Mouse (Mus musculus) intestine, embryonic 15.5 days (tissue): Measurements from ENCODE around the gene Fam43a. TPM values are rescaled to one million over a fixed set of nuclear protein-coding genes. Genes with fewer than 3 reads are reported as not detected.

Experiments
- ATAC-seq: fragments of 200-750 bp; cut with Nextera tagmentation; 2 replicates; pipeline ENCODE4 v1.8.0; 2017; ENCODE audit warnings: moderate TSS enrichment, moderate library complexity
- H3K27ac ChIP-seq: fragments of 300-500 bp; sonication (generic); 2 replicates; pipeline ENCODE4 v1.5.1; 2015; ENCODE audit warnings: mild to moderate bottlenecking, inconsistent platforms
- H3K27me3 ChIP-seq: fragments of 300-500 bp; sonication (generic); replicated peaks from 2 replicates; pipeline ENCODE4 v1.6.1; 2015; ENCODE audit warnings: inconsistent platforms
- H3K36me3 ChIP-seq: fragments of 300-500 bp; sonication (generic); 2 replicates; pipeline ENCODE4 v1.6.1; 2015; ENCODE audit warnings: inconsistent platforms
- H3K4me1 ChIP-seq: fragments of 300-500 bp; sonication (generic); replicated peaks from 2 replicates; pipeline ENCODE4 v1.6.1; 2015; ENCODE audit warnings: inconsistent platforms
- H3K4me2 ChIP-seq: fragments of 300-500 bp; sonication (generic); replicated peaks from 2 replicates; pipeline ENCODE4 v1.6.1; 2015; ENCODE audit warnings: mild to moderate bottlenecking, inconsistent platforms
- H3K4me3 ChIP-seq: fragments of 300-500 bp; sonication (generic); replicated peaks from 2 replicates; pipeline ENCODE4 v1.5.1; 2015; ENCODE audit warnings: inconsistent platforms
- H3K9ac ChIP-seq: fragments of 300-500 bp; sonication (generic); 2 replicates; pipeline ENCODE4 v1.6.1; 2015; ENCODE audit warnings: inconsistent platforms
- H3K9me3 ChIP-seq: fragments of 300-500 bp; sonication (generic); 2 replicates; pipeline ENCODE4 v1.6.1; 2016; ENCODE audit warnings: inconsistent platforms
- WGBS: fragments of 180-500 bp; shearing (Covaris S2); methylation state at CpG from one replicate; pipeline ENCODE4 v1.1.7; 2015; 5-methylcytosine and 5-hydroxymethylcytosine counted together
- polyA plus RNA-seq: library from polyadenylated mRNA; unstranded; fragments of >200 nt; fragmentation: Nextera tagmentation; extraction: Ambion mirVana; gene quantifications from 2 replicates; pipeline ENCODE4 v1.2.1, GENCODE M21; 2015

Fam43a gene
- polyA plus RNA-seq, result 12.1 and 12.5 TPM in 2 replicates

GRCm38 (mm10) chr16:30599491-30600268, at the start of gene Fam43a:
Fam43a (plus strand) TSS chr16:30599723.
- Histone ChIP-seq H3K4me1 (peaks cover 26% of the 10 kb centered on the region), H3K36me3 (no peaks in the 10 kb centered on the region), H3K4me3 (peak within 1 kb of the TSS; percentile 69), H3K4me2 (peak within 1 kb of the TSS; percentile 98), H3K27me3 (peaks cover 12% of the 10 kb centered on the region; the same call in 1 of the 2 replicates), H3K27ac (peak within 1 kb of the TSS; percentile 70), H3K9ac (peak within 1 kb of the TSS; percentile 70), H3K9me3 (no peaks in the 10 kb centered on the region)
- under 1% methylated on average over 63 of the region's 63 CpGs for WGBS
- peak; percentile 83 for ATAC-seq

GRCm38 (mm10) chr16:30549966-30550747, 49.4 kb upstream of the Fam43a start:
- peak overlapping the region; percentile 89 for H3K9ac ChIP-seq
- H3K27me3 ChIP-seq, result no peaks in the 10 kb centered on the region
- peak overlapping the region; percentile 93 for H3K4me2 ChIP-seq
- H3K4me3 ChIP-seq, result peak overlapping the region; percentile 77
- under 1% methylated on average over 63 of the region's 63 CpGs for WGBS
- H3K36me3 ChIP-seq, result no peaks in the 10 kb centered on the region
- peak; percentile 95 for ATAC-seq
- peak overlapping the region; percentile 46 for H3K27ac ChIP-seq
- H3K9me3 ChIP-seq, result no peaks in the 10 kb centered on the region
- H3K4me1 ChIP-seq, result peaks cover 19% of the 10 kb centered on the region; the same call in 1 of the 2 replicates

GRCm38 (mm10) chr16:30550748-30551192, 48.8 kb upstream of the Fam43a start, which contains the start of gene Tmem44:
Tmem44 (minus strand) TSS chr16:30550842.
- H3K36me3 ChIP-seq, result no peaks in the 10 kb centered on the region
- peak within 1 kb of the TSS; percentile 93 for H3K4me2 ChIP-seq

GRCm38 (mm10) chr16:30552621-30553338, 46.7 kb upstream of the Fam43a start:
- no peak for ATAC-seq
- Histone ChIP-seq H3K4me3 (no peak overlapping the region), H3K9me3 (no peaks in the 10 kb centered on the region), H3K4me2 (no peak overlapping the region), H3K27ac (peak overlapping the region; percentile 37), H3K36me3 (no peaks in the 10 kb centered on the region), H3K9ac (no peak overlapping the region), H3K4me1 (peaks cover 19% of the 10 kb centered on the region; the same call in 1 of the 2 replicates), H3K27me3 (no peaks in the 10 kb centered on the region)
- WGBS, result 40% methylated on average over 11 of the region's 11 CpGs

More at GRCm38 (mm10) chr16:30550748-30551192, 48.8 kb upstream of the Fam43a start, which contains the start of gene Tmem44:
- H3K4me3 ChIP-seq, result peak within 1 kb of the TSS; percentile 77
- H3K9ac ChIP-seq, result peak within 1 kb of the TSS; percentile 89
- WGBS, result 2% methylated on average over 14 of the region's 14 CpGs
- no peaks in the 10 kb centered on the region for H3K9me3 ChIP-seq
- H3K27ac ChIP-seq, result peak within 1 kb of the TSS; percentile 46
- H3K4me1 ChIP-seq, result peaks cover 19% of the 10 kb centered on the region; the same call in 1 of the 2 replicates
- no peaks in the 10 kb centered on the region for H3K27me3 ChIP-seq
- peak; percentile 53 for ATAC-seq

GRCm38 (mm10) chr16:30554109-30554508, 45.4 kb upstream of the Fam43a start:
- Histone ChIP-seq H3K36me3 (no peaks in the 10 kb centered on the region), H3K27me3 (no peaks in the 10 kb centered on the region), H3K9me3 (no peaks in the 10 kb centered on the region), H3K9ac (no peak overlapping the region), H3K4me2 (no peak overlapping the region), H3K27ac (no peak overlapping the region), H3K4me1 (peaks cover 19% of the 10 kb centered on the region; the same call in 1 of the 2 replicates), H3K4me3 (no peak overlapping the region)
- no peak for ATAC-seq
- WGBS, result 91% methylated on average over 8 of the region's 8 CpGs

GRCm38 (mm10) chr16:30559312-30559992, 40.1 kb upstream of the Fam43a start:
- Histone ChIP-seq H3K27me3 (no peaks in the 10 kb centered on the region), H3K36me3 (peaks cover 24% of the 10 kb centered on the region), H3K27ac (peak overlapping the region; percentile 57), H3K4me1 (no peaks in the 10 kb centered on the region), H3K4me2 (no peak overlapping the region), H3K9ac (no peak overlapping the region), H3K4me3 (no peak overlapping the region), H3K9me3 (no peaks in the 10 kb centered on the region)
- ATAC-seq, result peak; percentile 69
- WGBS, result 69% methylated on average over 5 of the region's 5 CpGs

- Histone ChIP-seq H3K4me1 (no peaks in the 10 kb centered on the region), H3K27me3 (no peaks in the 10 kb centered on the region), H3K27ac (no peak overlapping the region), H3K36me3 (peaks cover 33% of the 10 kb centered on the region), H3K9me3 (no peaks in the 10 kb centered on the region), H3K4me2 (no peak overlapping the region), H3K4me3 (no peak overlapping the region), H3K9ac (no peak overlapping the region)
- ATAC-seq, result no peak
- 91% methylated on average over 4 of the region's 4 CpGs for WGBS
These were observed 38.9 kb upstream of the Fam43a start for GRCm38 (mm10) chr16:30560601-30561000.

- ATAC-seq, result no peak
These were observed 33.9 kb upstream of the Fam43a start for GRCm38 (mm10) chr16:30565631-30566030.

GRCm38 (mm10) chr16:30570173-30570572, 29.4 kb upstream of the Fam43a start:
- 93% methylated on average over 4 of the region's 4 CpGs for WGBS
- H3K9me3 ChIP-seq, result no peaks in the 10 kb centered on the region
- H3K27ac ChIP-seq, result no peak overlapping the region
- no peaks in the 10 kb centered on the region for H3K4me1 ChIP-seq
- peaks cover 40% of the 10 kb centered on the region for H3K36me3 ChIP-seq
- H3K4me2 ChIP-seq, result no peak overlapping the region
- H3K27me3 ChIP-seq, result no peaks in the 10 kb centered on the region
- no peak overlapping the region for H3K4me3 ChIP-seq
- H3K9ac ChIP-seq, result no peak overlapping the region
- ATAC-seq, result no peak

More at GRCm38 (mm10) chr16:30565631-30566030, 33.9 kb upstream of the Fam43a start:
- Histone ChIP-seq H3K27ac (no peak overlapping the region), H3K4me1 (no peaks in the 10 kb centered on the region), H3K27me3 (no peaks in the 10 kb centered on the region), H3K9me3 (no peaks in the 10 kb centered on the region), H3K4me2 (no peak overlapping the region), H3K9ac (no peak overlapping the region), H3K36me3 (peaks cover 47% of the 10 kb centered on the region), H3K4me3 (no peak overlapping the region)
- WGBS, result 85% methylated on average over 6 of the region's 6 CpGs

GRCm38 (mm10) chr16:30571378-30571777, 28.1 kb upstream of the Fam43a start:
- H3K4me3 ChIP-seq, result no peak overlapping the region
- H3K36me3 ChIP-seq, result peaks cover 45% of the 10 kb centered on the region
- no peaks in the 10 kb centered on the region for H3K9me3 ChIP-seq
- H3K4me1 ChIP-seq, result no peaks in the 10 kb centered on the region
- H3K27ac ChIP-seq, result no peak overlapping the region
- no peak overlapping the region for H3K4me2 ChIP-seq
- ATAC-seq, result no peak
- H3K9ac ChIP-seq, result no peak overlapping the region
- no peaks in the 10 kb centered on the region for H3K27me3 ChIP-seq
- WGBS, result 92% methylated on average over 5 of the region's 5 CpGs

- Histone ChIP-seq H3K27ac (no peak overlapping the region), H3K9ac (no peak overlapping the region), H3K4me2 (no peak overlapping the region), H3K36me3 (peaks cover 50% of the 10 kb centered on the region), H3K4me3 (no peak overlapping the region), H3K9me3 (no peaks in the 10 kb centered on the region), H3K27me3 (no peaks in the 10 kb centered on the region), H3K4me1 (no peaks in the 10 kb centered on the region)
- ATAC-seq, result no peak
- WGBS, result 75% methylated on average over 4 of the region's 4 CpGs
These were observed 27.3 kb upstream of the Fam43a start for GRCm38 (mm10) chr16:30572239-30572638.
